Mouse (Mus musculus): ENCODE results near the gene Tmem53. TPM values are rescaled to one million over a fixed set of nuclear protein-coding genes. Genes with fewer than 3 reads are reported as not detected.

Tmem53 gene
- polyA plus RNA-seq (2016; fragmentation: Nextera tagmentation; extraction: Ambion mirVana): 18.2 and 19.6 TPM in 2 replicates

DNA sequence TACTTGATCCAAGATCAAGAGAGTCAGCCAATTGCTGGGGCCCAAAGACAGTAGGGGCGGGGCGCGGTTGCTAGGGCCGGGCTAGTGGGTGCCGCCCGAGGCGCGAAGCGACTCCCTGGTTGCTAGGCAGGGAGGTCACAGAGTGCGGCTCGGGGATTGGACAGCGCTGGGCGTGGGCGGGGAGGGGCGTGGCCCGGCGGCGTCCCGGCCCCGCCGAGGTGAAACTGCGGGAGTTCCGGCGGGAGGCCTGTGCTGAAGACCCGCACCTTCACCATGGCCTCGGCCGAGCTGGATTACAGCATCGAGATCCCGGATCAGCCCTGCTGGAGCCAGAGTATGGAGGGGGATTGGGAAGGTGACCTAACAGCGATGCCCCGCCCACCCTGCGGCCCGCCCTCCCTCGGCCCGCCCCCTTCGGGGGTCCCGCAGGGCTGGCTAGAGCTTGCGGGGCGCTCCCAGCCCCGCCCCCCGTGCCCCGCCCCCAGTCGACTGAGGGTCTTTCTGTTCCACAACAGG, at the start of gene Tmem53, which contains the start of gene Armh1:
Tmem53 (plus strand) TSS at position 151 of the 516 bp plus-strand sequence.
Armh1 (minus strand) TSS at position 325 of the 516 bp plus-strand sequence.
- peak; percentile 100 for ATAC-seq (ENCODE audit: insufficient number of reproducible peaks, low FRiP score)
- H3K27me3 ChIP-seq (replicated peaks): no peaks in the 10 kb centered on the region
- whole genome bisulfite sequencing: under 1% methylated on average over 40 of the region's 43 CpGs

DNA sequence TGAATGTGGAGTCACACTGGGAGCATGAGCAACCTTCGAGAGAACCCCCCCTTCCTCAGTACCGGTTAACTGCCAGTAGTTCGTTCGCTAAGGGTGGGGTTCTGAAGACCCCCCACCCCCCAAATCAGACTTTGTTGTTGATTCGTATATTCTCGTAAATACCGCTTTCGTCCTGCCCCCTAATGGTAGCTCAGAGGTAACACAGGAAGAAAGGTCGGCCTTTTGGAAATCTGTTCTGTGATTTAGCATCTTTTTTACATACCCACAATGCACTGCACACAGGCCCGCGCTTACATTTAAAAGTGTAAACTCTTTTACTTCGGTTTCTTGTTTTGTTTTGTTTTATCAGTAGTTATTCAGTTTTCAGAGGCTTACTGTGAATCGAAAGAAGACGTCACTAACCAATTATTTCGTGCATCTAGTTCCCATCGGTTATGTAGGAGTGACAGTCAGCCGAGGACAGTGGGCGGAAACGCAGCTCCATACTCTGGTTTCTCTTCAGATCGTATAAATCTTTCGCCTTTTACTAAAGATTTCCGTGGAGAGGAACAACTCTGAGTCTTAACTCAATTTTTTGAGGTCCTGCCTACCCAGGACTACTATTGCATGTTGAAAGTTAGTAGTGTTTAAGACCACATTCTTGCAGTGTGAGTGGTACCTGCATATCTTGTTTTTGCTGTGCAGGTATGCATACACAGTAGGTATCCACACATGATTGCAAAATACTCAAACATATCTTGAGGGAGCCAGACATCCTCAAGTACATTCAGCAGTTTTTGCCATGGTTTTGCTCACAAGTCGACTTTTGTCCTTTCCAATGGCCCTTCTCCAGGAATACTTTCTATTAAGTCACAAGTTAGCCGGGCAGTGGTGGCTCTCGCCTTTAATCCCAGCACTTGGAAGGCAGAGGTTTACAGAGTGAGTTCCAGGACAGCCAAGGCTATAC, 49.4 kb upstream of the Tmem53 start:
- peak; percentile 64 for ATAC-seq (ENCODE audit: insufficient number of reproducible peaks, low FRiP score)
- 1% methylated on average over 25 of the region's 25 CpGs for WGBS
- Histone ChIP-seq H3K4me2 (peak overlapping the region; percentile 63), H3K4me3 (peak overlapping the region; percentile 34), H3K9ac (peak overlapping the region; percentile 51), H3K27me3 (replicated peaks) (no peaks in the 10 kb centered on the region), H3K27ac (ENCODE audit: poor library complexity, severe bottlenecking) (peak overlapping the region; percentile 68), H3K9me3 (replicated peaks) (no peaks in the 10 kb centered on the region), H3K4me1 (replicated peaks) (0 out of 2 replicates have a peak, but pooled peaks cover 3% of the 10 kb centered on the region), H3K36me3 (no peaks in the 10 kb centered on the region)

More for the DNA sequence above, at the start of gene Tmem53, which contains the start of gene Armh1:
- H3K9ac ChIP-seq: peak within 1 kb of the TSS; percentile 77
- no peaks in the 10 kb centered on the region for H3K9me3 ChIP-seq (replicated peaks)
- H3K4me2 ChIP-seq: peak within 1 kb of the TSS; percentile 72
- peak within 1 kb of the TSS; percentile 64 for H3K27ac ChIP-seq (ENCODE audit: poor library complexity, severe bottlenecking)
- H3K4me1 ChIP-seq (replicated peaks): peaks cover 35% of the 10 kb centered on the region
- H3K36me3 ChIP-seq: no peaks in the 10 kb centered on the region
- H3K4me3 ChIP-seq: peak within 1 kb of the TSS; percentile 71

DNA sequence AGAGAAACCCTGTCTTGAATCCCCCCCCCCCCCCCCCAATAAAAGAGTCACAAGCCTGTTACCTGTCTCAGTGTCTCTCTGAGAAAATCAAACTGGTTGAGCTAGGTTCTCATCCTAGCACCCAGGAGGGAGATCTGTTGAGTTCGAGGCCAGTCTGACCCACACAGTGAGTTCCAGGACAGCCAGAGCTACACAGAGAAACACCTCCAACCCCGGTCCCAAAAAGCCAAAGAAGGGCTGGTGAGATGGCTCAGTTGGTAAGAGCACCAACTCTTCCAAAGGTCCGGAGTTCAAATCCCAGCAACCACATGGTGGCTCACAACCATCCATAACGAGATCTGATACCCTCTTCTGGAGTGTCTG, 48.8 kb upstream of the Tmem53 start:
- WGBS: 61% methylated on average over 4 of the region's 4 CpGs
- Histone ChIP-seq H3K4me3 (peak overlapping the region; percentile 34), H3K36me3 (no peaks in the 10 kb centered on the region), H3K27ac (ENCODE audit: poor library complexity, severe bottlenecking) (peak overlapping the region; percentile 68), H3K9ac (peak overlapping the region; percentile 51), H3K4me2 (peak overlapping the region; percentile 63), H3K9me3 (replicated peaks) (no peaks in the 10 kb centered on the region), H3K27me3 (replicated peaks) (no peaks in the 10 kb centered on the region), H3K4me1 (replicated peaks) (0 out of 2 replicates have a peak, but pooled peaks cover 3% of the 10 kb centered on the region)
- no peak for ATAC-seq (ENCODE audit: insufficient number of reproducible peaks, low FRiP score)

DNA sequence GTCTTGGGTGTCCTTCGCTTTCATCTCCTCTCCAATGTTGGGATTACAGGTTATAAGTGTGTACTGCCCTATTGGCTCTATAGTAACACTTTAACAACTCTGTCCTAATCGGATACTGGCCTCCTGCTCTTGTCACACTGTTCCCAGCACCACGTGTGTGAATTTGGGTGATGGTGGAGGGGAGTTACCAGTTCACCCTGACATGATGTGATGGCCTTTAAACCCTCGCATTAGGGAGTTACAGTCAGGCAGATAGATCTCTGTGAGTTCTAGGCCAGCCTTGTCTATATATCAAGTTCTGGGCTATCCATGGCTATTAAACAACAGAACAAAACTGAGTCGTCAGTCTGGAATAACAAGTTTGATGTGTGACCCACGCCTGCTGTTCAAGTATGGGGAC, 42.2 kb upstream of the Tmem53 start:
- no peaks in the 10 kb centered on the region for H3K4me1 ChIP-seq (replicated peaks)
- no peak overlapping the region for H3K27ac ChIP-seq (ENCODE audit: poor library complexity, severe bottlenecking)
- 0 out of 2 replicates have a peak, but pooled peaks cover 2% of the 10 kb centered on the region for H3K27me3 ChIP-seq (replicated peaks)
- H3K4me3 ChIP-seq: no peak overlapping the region
- no peaks in the 10 kb centered on the region for H3K9me3 ChIP-seq (replicated peaks)
- no peak overlapping the region for H3K9ac ChIP-seq
- H3K4me2 ChIP-seq: no peak overlapping the region
- 78% methylated on average over 6 of the region's 6 CpGs for WGBS
- no peaks in the 10 kb centered on the region for H3K36me3 ChIP-seq
- ATAC-seq (ENCODE audit: insufficient number of reproducible peaks, low FRiP score): no peak

DNA sequence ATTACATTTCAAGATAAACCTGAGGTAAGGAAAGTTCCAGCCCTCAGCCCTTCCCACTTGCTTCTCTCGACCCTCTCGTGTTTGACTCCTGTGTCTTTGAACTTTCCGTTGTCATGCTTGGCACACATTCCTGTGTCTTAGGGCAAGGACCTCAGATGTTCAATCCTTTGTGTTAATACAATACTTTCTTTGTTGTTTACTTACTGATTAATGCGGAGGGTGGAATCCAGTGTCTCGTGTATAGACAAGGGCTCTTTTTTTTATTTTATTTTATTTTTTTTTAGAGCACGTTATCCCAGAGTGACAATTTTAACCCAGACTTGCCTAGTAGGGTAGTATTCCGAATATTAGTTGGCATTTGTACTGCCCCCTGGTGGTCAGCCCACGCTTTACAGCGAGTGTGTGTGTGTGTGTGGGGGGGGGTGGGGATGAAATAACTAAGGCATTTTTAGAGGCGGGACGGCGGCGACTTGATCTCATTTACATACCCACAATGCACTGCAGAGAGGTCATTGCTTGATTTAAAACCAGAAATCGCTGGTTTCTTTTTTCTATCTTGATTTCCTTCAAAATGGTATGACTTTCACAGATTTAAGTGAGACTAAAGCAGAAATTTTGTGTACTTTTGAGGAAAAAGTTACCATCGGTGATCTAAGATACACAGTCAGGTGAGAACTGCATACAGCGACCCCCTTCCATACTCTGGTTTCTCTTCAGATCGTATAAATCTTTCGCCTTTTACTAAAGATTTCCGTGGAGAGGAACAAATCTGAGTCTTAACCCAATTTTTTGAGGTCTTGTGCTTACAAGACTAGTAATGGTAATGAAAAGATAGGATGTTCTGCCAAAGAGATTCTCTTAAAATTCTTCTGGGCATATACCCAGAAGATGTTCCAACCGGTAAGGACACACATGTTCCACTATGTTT, 41.3 kb upstream of the Tmem53 start:
- ATAC-seq (ENCODE audit: insufficient number of reproducible peaks, low FRiP score): no peak
- H3K4me3 ChIP-seq: no peak overlapping the region
- WGBS: 3% methylated on average over 20 of the region's 20 CpGs
- H3K9me3 ChIP-seq (replicated peaks): no peaks in the 10 kb centered on the region
- H3K27ac ChIP-seq (ENCODE audit: poor library complexity, severe bottlenecking): no peak overlapping the region
- no peaks in the 10 kb centered on the region for H3K36me3 ChIP-seq
- H3K4me2 ChIP-seq: no peak overlapping the region
- H3K27me3 ChIP-seq (replicated peaks): 0 out of 2 replicates have a peak, but pooled peaks cover 4% of the 10 kb centered on the region
- H3K9ac ChIP-seq: no peak overlapping the region
- no peaks in the 10 kb centered on the region for H3K4me1 ChIP-seq (replicated peaks)

DNA sequence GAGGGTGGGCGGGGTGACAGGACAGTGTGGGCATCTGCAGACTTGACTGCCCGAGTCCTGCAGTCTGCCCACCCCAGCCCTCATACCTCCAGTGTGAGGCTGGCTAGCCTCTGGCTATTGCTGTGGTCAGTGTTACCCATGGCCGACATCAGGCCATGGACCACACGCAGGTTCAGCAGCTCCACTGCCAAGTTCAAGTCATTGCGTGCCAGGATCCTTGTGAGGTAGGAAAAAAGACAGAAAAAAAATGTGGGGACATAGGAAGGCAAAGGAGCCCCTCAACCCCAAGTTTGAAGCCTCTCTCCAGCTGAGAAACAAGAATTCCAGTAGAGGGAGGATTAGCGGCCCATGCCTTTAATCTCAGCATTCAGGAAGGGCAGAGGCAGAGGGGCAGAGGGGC, 37.5 kb upstream of the Tmem53 start:
- Histone ChIP-seq H3K27ac (ENCODE audit: poor library complexity, severe bottlenecking) (no peak overlapping the region), H3K36me3 (no peaks in the 10 kb centered on the region), H3K4me3 (no peak overlapping the region), H3K9me3 (replicated peaks) (no peaks in the 10 kb centered on the region), H3K4me2 (no peak overlapping the region), H3K27me3 (replicated peaks) (0 out of 2 replicates have a peak, but pooled peaks cover 4% of the 10 kb centered on the region), H3K4me1 (replicated peaks) (no peaks in the 10 kb centered on the region), H3K9ac (no peak overlapping the region)
- no peak for ATAC-seq (ENCODE audit: insufficient number of reproducible peaks, low FRiP score)
- WGBS: 85% methylated on average over 6 of the region's 6 CpGs

DNA sequence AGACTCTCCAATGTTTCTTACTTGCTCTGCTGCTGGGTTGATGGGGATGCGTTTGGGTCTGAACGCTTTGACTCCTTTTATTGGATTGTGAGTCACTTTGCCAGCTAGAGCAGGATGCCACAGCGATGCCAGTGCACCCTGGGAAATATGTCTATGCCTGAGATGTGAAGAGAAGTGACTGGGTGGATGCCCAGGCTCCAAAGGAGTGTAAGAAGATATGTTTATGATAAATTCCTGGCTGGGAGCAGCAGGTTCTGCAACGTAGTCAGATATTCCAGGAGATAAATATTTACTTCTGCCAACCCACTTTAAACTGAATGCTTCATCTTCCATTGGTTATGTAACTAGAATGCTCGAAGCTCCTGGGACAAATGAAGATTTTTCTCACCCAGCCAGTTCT, 34.7 kb upstream of the Tmem53 start:
- Histone ChIP-seq H3K27me3 (replicated peaks) (0 out of 2 replicates have a peak, but pooled peaks cover 4% of the 10 kb centered on the region), H3K9ac (no peak overlapping the region), H3K4me2 (no peak overlapping the region), H3K4me3 (no peak overlapping the region), H3K27ac (ENCODE audit: poor library complexity, severe bottlenecking) (no peak overlapping the region), H3K9me3 (replicated peaks) (no peaks in the 10 kb centered on the region), H3K36me3 (no peaks in the 10 kb centered on the region), H3K4me1 (replicated peaks) (no peaks in the 10 kb centered on the region)
- 76% methylated on average over 5 of the region's 5 CpGs for WGBS
- ATAC-seq (ENCODE audit: insufficient number of reproducible peaks, low FRiP score): no peak

DNA sequence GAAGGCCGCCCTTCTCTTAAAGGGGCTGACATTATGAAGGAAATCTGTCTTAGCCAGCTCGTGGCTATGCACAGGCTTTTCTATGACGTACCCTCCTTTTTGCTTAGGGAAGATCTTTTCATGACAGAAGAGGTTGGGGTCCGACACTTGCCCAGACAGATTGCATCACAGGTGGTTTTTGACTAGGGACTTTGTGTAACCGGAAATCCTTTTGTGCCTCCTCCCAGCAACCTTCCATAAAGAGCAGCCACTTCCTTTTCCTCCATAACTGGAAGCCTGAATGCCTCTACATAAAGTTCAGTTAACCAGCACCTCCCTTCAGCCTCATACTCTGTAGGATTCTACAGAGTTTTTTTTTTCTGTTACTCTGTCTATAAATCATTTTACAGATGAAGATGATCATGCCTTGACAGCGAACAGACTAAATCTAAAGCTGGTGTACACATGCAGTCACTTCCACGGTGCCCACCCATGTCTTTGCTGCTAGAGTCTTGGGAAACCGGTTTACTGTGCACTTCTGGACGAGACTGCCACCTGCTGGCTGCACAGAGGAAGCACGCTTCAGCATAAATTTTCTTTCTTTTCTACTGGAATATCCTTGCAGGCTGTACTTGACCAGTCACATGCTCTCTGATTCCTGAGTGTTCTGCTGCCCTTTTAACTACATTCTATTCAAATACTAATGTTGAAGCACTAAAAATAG, 33.1 kb upstream of the Tmem53 start:
- no peak overlapping the region for H3K27ac ChIP-seq (ENCODE audit: poor library complexity, severe bottlenecking)
- H3K27me3 ChIP-seq (replicated peaks): 0 out of 2 replicates have a peak, but pooled peaks cover 4% of the 10 kb centered on the region
- 0 out of 2 replicates have a peak, but pooled peaks have one; percentile 25 for ATAC-seq (ENCODE audit: insufficient number of reproducible peaks, low FRiP score)
- 35% methylated on average over 10 of the region's 10 CpGs for WGBS
- H3K4me1 ChIP-seq (replicated peaks): no peaks in the 10 kb centered on the region
- no peak overlapping the region for H3K9ac ChIP-seq
- H3K4me2 ChIP-seq: no peak overlapping the region
- H3K36me3 ChIP-seq: no peaks in the 10 kb centered on the region
- H3K4me3 ChIP-seq: no peak overlapping the region
- no peaks in the 10 kb centered on the region for H3K9me3 ChIP-seq (replicated peaks)

DNA sequence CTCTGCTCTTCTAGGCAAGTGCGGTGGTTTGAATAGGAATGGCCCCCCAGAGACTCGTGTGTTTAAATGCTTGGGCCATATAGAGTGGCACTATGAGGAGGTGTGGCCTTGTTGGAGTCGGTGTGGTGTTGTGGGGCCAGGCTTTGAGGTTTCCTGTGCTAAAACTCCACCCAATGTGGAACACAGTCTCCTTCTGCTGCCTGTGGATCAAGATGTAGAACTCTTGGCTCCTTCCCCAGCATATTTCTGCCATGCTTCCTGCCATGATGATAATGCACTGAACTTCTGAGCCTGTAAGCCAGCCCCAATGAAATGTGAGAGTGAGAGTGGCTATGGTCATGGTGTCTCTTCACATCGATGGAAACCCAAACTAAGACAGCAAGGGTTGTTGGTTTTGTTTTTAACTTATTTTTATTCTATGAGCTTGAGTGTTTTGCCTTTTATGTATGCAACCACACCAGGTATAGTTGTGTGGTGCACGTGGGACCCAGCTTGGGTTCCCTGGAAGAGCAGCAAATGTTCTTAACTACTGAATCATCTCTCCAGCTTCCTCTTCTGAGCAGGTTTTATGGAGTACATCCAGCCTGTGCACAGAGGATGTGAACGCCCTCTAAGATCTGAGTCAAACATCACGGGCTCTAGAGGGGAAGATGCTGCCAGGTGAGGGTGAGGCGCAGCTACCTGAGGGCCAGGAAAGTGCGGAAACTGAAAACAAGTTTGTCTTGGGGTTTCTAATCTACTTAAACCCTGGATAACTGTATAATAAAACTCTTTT, 30.8 kb upstream of the Tmem53 start:
- no peak overlapping the region for H3K4me2 ChIP-seq
- 72% methylated on average over 9 of the region's 9 CpGs for WGBS
- ATAC-seq (ENCODE audit: insufficient number of reproducible peaks, low FRiP score): no peak

DNA sequence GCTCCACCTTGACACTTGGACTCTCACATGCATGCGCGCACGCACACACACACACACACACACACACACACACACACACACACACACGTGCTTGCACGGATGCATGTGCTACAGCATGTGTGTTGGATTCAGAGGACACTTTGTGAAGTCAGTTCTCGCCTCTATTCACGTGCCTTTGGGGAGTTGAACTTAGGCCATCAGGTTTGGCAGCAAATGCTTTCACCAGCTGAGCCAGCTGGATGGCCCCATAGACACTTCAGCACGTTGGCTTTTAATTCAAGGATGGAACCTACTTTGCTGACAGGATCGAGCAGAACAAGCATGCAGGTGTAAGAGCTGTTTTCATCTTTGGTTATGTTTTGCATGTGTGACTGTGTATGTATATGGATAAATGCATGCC, 29.9 kb upstream of the Tmem53 start:
- peaks cover 8% of the 10 kb centered on the region for H3K4me1 ChIP-seq (replicated peaks)
- H3K4me2 ChIP-seq: no peak overlapping the region
- ATAC-seq (ENCODE audit: insufficient number of reproducible peaks, low FRiP score): no peak
- no peaks in the 10 kb centered on the region for H3K36me3 ChIP-seq
- H3K4me3 ChIP-seq: no peak overlapping the region
- no peak overlapping the region for H3K27ac ChIP-seq (ENCODE audit: poor library complexity, severe bottlenecking)
- H3K9me3 ChIP-seq (replicated peaks): no peaks in the 10 kb centered on the region
- no peaks in the 10 kb centered on the region for H3K27me3 ChIP-seq (replicated peaks)
- WGBS: 79% methylated on average over 9 of the region's 9 CpGs
- H3K9ac ChIP-seq: no peak overlapping the region

More for the DNA sequence above, 30.8 kb upstream of the Tmem53 start:
- Histone ChIP-seq H3K4me3 (no peak overlapping the region), H3K27ac (ENCODE audit: poor library complexity, severe bottlenecking) (no peak overlapping the region), H3K9ac (no peak overlapping the region), H3K4me1 (replicated peaks) (peaks cover 8% of the 10 kb centered on the region), H3K9me3 (replicated peaks) (no peaks in the 10 kb centered on the region), H3K36me3 (no peaks in the 10 kb centered on the region), H3K27me3 (replicated peaks) (no peaks in the 10 kb centered on the region)

All from heart, embryonic 12.5 days (tissue).